Comparison of ENCODE assay signal across 8 mouse cellular contexts in the genomic region with DNA sequence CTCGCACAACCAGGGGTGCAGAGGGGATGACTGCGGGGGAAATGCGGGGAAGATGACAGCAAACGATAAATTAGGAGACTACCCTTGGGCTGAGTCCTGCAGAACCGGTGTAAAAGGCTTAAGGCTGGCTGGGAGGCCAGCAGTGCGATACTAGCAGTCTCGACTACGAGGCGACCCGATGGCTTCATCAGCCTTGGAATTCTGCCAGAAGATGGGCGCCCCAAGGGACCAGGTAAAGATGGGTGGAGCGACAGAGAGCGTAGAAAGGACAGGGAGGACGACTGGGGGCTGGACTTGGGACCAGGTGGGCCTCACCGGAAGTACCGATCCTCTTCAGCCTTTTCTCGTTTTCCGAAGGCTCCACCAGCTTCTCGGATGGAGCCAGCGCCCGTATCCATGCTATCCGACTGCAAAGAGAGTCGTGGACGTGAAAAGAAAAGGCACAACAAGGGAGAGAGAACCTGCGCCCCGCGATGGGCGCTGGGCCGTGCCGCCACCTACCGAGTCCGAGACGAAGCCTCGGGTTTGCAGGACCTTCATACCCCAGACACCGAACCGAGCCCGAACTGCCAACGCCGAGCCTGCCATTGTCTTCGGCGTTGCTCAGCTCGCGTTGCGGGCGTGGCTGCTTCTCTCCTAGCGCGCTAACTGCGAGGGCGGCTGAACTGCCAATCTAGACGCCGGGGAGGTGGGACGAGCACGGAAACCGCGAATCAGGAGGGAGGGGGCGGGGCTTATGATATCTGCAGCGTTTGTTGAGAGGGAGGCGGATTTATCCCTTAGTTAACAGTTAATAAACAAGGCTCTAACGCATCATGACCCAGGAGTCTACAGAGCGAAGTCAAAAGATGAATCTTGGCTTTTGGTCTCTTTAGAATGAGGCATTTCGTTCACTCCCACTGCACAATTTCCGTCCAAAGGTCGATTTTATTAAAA. TPM values are rescaled to one million over a fixed set of nuclear protein-coding genes. Genes with fewer than 3 reads are reported as not detected.
DNase-seq lines count a peak whose midpoint lies in the region; ATAC-seq and TF ChIP-seq lines count a peak whose summit lies in the region.

A gene (minus strand): TSS at position 679 of the 936 bp plus-strand sequence.

- H3K4me1 ChIP-seq in MEL (ENCODE audit: control insufficient read depth in 1 of 2, insufficient read depth in 2 of 2, low read length in 2 of 2): peaks cover 11 to 43% of the 10 kb centered on the region in 2 experiments
- H3K4me1 ChIP-seq in forebrain, postnatal 0 days (ENCODE audit: insufficient read depth): peaks cover 20% of the 10 kb centered on the region; the same call in 1 of the 2 replicates
- H3K4me1 ChIP-seq in lung, postnatal 0 days (ENCODE audit: insufficient read depth, low read depth, low read length): peaks cover 6% of the 10 kb centered on the region; the same call in 1 of the 2 replicates

- H3K27me3 ChIP-seq in MEL (ENCODE audit: control insufficient read depth in 1 of 2, insufficient read depth in 2 of 2, low read length in 2 of 2): no peaks in the 10 kb centered on the region
- no peaks in the 10 kb centered on the region for H3K27me3 ChIP-seq in forebrain, postnatal 0 days (ENCODE audit: insufficient read depth, low read length)
- H3K27me3 ChIP-seq in lung, postnatal 0 days (replicated peaks; ENCODE audit: insufficient read depth, low read length): no peaks in the 10 kb centered on the region

- peak within 1 kb of the TSS; percentile 74 for H3K4me2 ChIP-seq in forebrain, postnatal 0 days (ENCODE audit: low read depth)
- peak within 1 kb of the TSS; percentile 71 for H3K4me2 ChIP-seq in lung, postnatal 0 days (replicated peaks; ENCODE audit: low read depth, low read length)

- TF ChIP-seq RAD21 in MEL (IDR thresholded peaks at IDR 0.05; ENCODE audit: low read depth, low read length): no peak

- TF ChIP-seq EP300 in MEL (IDR thresholded peaks at IDR 0.05; ENCODE audit: low read depth in 1 of 2, low read length in 2 of 2): no peak
- TF ChIP-seq EP300 in lung, postnatal 0 days (IDR thresholded peaks at IDR 0.05): no peak

- TF ChIP-seq POLR2A in MEL (IDR thresholded peaks at IDR 0.05; ENCODE audit: control insufficient read depth in 1 of 2, insufficient read depth in 1 of 2, low read depth in 1 of 2, low read length in 2 of 2, poor library complexity in 1 of 2): peak; percentile 57 to 88; a peak in 2 of 4 replicates

- H3K36me3 ChIP-seq in MEL (ENCODE audit: control insufficient read depth in 1 of 2, insufficient read depth in 2 of 2, low read length in 2 of 2): peaks cover 0 to 58% of the 10 kb centered on the region in 2 experiments; a peak in 3 of 4 replicates
- H3K36me3 ChIP-seq in forebrain, postnatal 0 days (ENCODE audit: insufficient read depth): peaks cover 10% of the 10 kb centered on the region; the same call in 1 of the 2 replicates
- H3K36me3 ChIP-seq in lung, postnatal 0 days (ENCODE audit: insufficient read depth, low read length): no peaks in the 10 kb centered on the region

- WGBS in forebrain, postnatal 0 days: under 1% methylated on average over 63 of the region's 63 CpGs
- WGBS in lung, postnatal 0 days: under 1% methylated on average over 61 of the region's 63 CpGs

- peak within 1 kb of the TSS; percentile 92 for H3K9ac ChIP-seq in MEL (ENCODE audit: control insufficient read depth, low read depth, low read length, poor library complexity, severe bottlenecking)
- peak within 1 kb of the TSS; percentile 100 for H3K9ac ChIP-seq in forebrain, postnatal 0 days
- peak within 1 kb of the TSS; percentile 65 for H3K9ac ChIP-seq in lung, postnatal 0 days (replicated peaks; ENCODE audit: low read depth)

- H3K9me3 ChIP-seq in MEL (replicated peaks; ENCODE audit: insufficient read depth, low read length): no peaks in the 10 kb centered on the region
- H3K9me3 ChIP-seq in forebrain, postnatal 0 days (ENCODE audit: low read length): no peaks in the 10 kb centered on the region
- H3K9me3 ChIP-seq in lung, postnatal 0 days (ENCODE audit: low read length): no peaks in the 10 kb centered on the region

- peak; percentile 98 for DNase-seq in MEL (ENCODE audit: low read depth, low spot score)
- peak; percentile 89 to 95 for DNase-seq in cerebellum, adult 18-20 months
- peak; percentile 97 for DNase-seq in forebrain, postnatal 0 days
- peak; percentile 91 for DNase-seq in heart, postnatal 4 days
- DNase-seq in layer of hippocampus, adult 9-11 months: peak; percentile 92
- peak; percentile 98 for DNase-seq in lung, postnatal 0 days (ENCODE audit: low spot score)
- peak; percentile 88 for DNase-seq in ovary, postnatal 36 days (ENCODE audit: low spot score)
- peak; percentile 87 for DNase-seq in thymus, postnatal 25 days

- H3K27ac ChIP-seq in MEL (ENCODE audit: control insufficient read depth, low read depth, low read length): peak within 1 kb of the TSS; percentile 97
- peak within 1 kb of the TSS; percentile 99 for H3K27ac ChIP-seq in forebrain, postnatal 0 days (ENCODE audit: low read depth, low read length)
- peak within 1 kb of the TSS; percentile 82 for H3K27ac ChIP-seq in lung, postnatal 0 days (ENCODE audit: low read length)

- H3K4me3 ChIP-seq in MEL (ENCODE audit: control insufficient read depth in 1 of 2, insufficient read depth in 1 of 2, low read depth in 2 of 2, low read length in 2 of 2): peak within 1 kb of the TSS; percentile 78 to 83
- peak within 1 kb of the TSS; percentile 85 for H3K4me3 ChIP-seq in forebrain, postnatal 0 days (ENCODE audit: low read depth, low read length)
- H3K4me3 ChIP-seq in lung, postnatal 0 days (ENCODE audit: low read depth, low read length): peak within 1 kb of the TSS; percentile 72

- TF ChIP-seq CTCF in MEL (IDR thresholded peaks at IDR 0.05 in 2 of 3, conservative IDR thresholded peaks at IDR 0.05 in 1 of 3; ENCODE audit: control insufficient read depth in 1 of 3, insufficient read depth in 1 of 3, low read depth in 2 of 3, low read length in 3 of 3, poor library complexity in 1 of 3, severe bottlenecking in 1 of 3): no peak
- TF ChIP-seq CTCF in forebrain, postnatal 0 days (IDR thresholded peaks at IDR 0.05; ENCODE audit: low read depth): no peak
- peak; percentile 5; the same call in 1 of the 2 replicates for TF ChIP-seq CTCF in lung, postnatal 0 days (IDR thresholded peaks at IDR 0.05)

- peak; percentile 95 for ATAC-seq in forebrain, postnatal 0 days
- peak; percentile 88 for ATAC-seq in lung, postnatal 0 days

- peaks cover 44% of the 10 kb centered on the region for H3K79me2 ChIP-seq in MEL (ENCODE audit: control insufficient read depth, insufficient read depth, low read length, poor library complexity)

TF ChIP-seq in MEL, 35 proteins besides CTCF, POLR2A, EP300 and RAD21 (continues in another document):
- no peak for TF ChIP-seq E2F4 (IDR thresholded peaks at IDR 0.05; ENCODE audit: borderline replicate concordance, low read depth, low read length)
- 0 out of 2 replicates have a peak, but pooled peaks have one; percentile 9 for TF ChIP-seq MAZ (IDR thresholded peaks at IDR 0.05; ENCODE audit: low read depth, low read length)
- peak; percentile 62 for TF ChIP-seq MXI1 (IDR thresholded peaks at IDR 0.05; ENCODE audit: low read depth, low read length)
- TF ChIP-seq CHD2 (IDR thresholded peaks at IDR 0.05; ENCODE audit: low read length): no peak
- TF ChIP-seq TCF12 (IDR thresholded peaks at IDR 0.05; ENCODE audit: low read depth, low read length): no peak; the same call in 1 of the 2 replicates
- TF ChIP-seq SIN3A (IDR thresholded peaks at IDR 0.05; ENCODE audit: low read length): peak; percentile 86
- TF ChIP-seq NELFE (IDR thresholded peaks at IDR 0.05; ENCODE audit: low read depth, low read length): peak; percentile 79; the same call in 1 of the 2 replicates
- 0 out of 2 replicates have a peak, but pooled peaks have one; percentile 16 for TF ChIP-seq ELF1 (IDR thresholded peaks at IDR 0.05; ENCODE audit: low read depth, low read length)
- TF ChIP-seq RCOR1 (IDR thresholded peaks at IDR 0.05; ENCODE audit: low read depth, low read length): no peak; the same call in 1 of the 2 replicates
- TF ChIP-seq ZMIZ1 (IDR thresholded peaks at IDR 0.05; ENCODE audit: low read depth, low read length): peak; percentile 83
- no peak for TF ChIP-seq UBTF (IDR thresholded peaks at IDR 0.05; ENCODE audit: borderline replicate concordance, insufficient read depth, low read depth, low read length)
- TF ChIP-seq NRF1 (IDR thresholded peaks at IDR 0.05; ENCODE audit: insufficient read depth, low read depth, low read length, poor library complexity, severe bottlenecking): no peak
- no peak for TF ChIP-seq MYB (IDR thresholded peaks at IDR 0.05; ENCODE audit: low read depth, low read length)
- no peak for TF ChIP-seq BHLHE40 (IDR thresholded peaks at IDR 0.05; ENCODE audit: borderline replicate concordance, low read depth, low read length)
- TF ChIP-seq POLR2AphosphoS2 (IDR thresholded peaks at IDR 0.05; ENCODE audit: low read length): peak; percentile 18; the same call in 1 of the 2 replicates
- TF ChIP-seq MAX (IDR thresholded peaks at IDR 0.05; ENCODE audit: low read length): peak; percentile 32
- TF ChIP-seq GATA1 (IDR thresholded peaks at IDR 0.05; ENCODE audit: low read depth, low read length): peak; percentile 38; the same call in 1 of the 2 replicates
- peak; percentile 42 for TF ChIP-seq HCFC1 (IDR thresholded peaks at IDR 0.05; ENCODE audit: low read depth, low read length)
- TF ChIP-seq ZKSCAN1 (IDR thresholded peaks at IDR 0.05; ENCODE audit: low read depth, low read length): no peak
- no peak for TF ChIP-seq POLR2AphosphoS5 (IDR thresholded peaks at IDR 0.05; ENCODE audit: borderline replicate concordance, low read depth, low read length)
- no peak for TF ChIP-seq JUND (IDR thresholded peaks at IDR 0.05; ENCODE audit: low read depth, low read length)
- TF ChIP-seq TBP (IDR thresholded peaks at IDR 0.05; ENCODE audit: low read depth, low read length): peak; percentile 87
- TF ChIP-seq CHD1 (IDR thresholded peaks at IDR 0.05; ENCODE audit: low read depth, low read length): no peak; the same call in 1 of the 2 replicates
- no peak for TF ChIP-seq KAT2A (conservative IDR thresholded peaks at IDR 0.05; ENCODE audit: low read depth, low read length)
- no peak for TF ChIP-seq SMC3 (IDR thresholded peaks at IDR 0.05; ENCODE audit: low read depth, low read length)
- no peak for TF ChIP-seq ZC3H11A (IDR thresholded peaks at IDR 0.05; ENCODE audit: low read depth, low read length)

RNA-seq across cellular contexts. Expression of the gene that starts here (rescaled TPM):
- total RNA-seq in MEL (2012; rRNA removed): 492 and 730 TPM in 2 replicates
- 100 to 1,000 TPM in 1 of 2 experiments, not detected in 1; 566 TPM for polyA plus RNA-seq in MEL (2012; ENCODE audit: insufficient read depth in 1 of 2, insufficient read length in 2 of 2, low read depth in 1 of 2, low replicate concordance in 2 of 2, missing spikeins in 1 of 2)
- total RNA-seq in forebrain, postnatal 0 days (2014; rRNA removed): 898 and 1,334 TPM in 2 replicates
- 1,829 and 2,415 TPM in 2 replicates for polyA plus RNA-seq in forebrain, postnatal 0 days (2015; fragmentation: Nextera tagmentation; extraction: Ambion mirVana)
- total RNA-seq in heart, postnatal 4 days (2021): 100 to 1,000 TPM; 626 to 671 TPM
- 700 and 732 TPM in 2 replicates for polyA plus RNA-seq in lung, postnatal 0 days (2015; fragmentation: Nextera tagmentation; extraction: Ambion mirVana)

Comparison
In these comparisons a context has a peak if more than half of its experiments do, and no peak if none do; other contexts are left out.
1. Peak in every context shown above with its lines: DNase-seq, ATAC-seq, H3K4me3 ChIP-seq and H3K27ac ChIP-seq.